Mouse (Mus musculus) heart, adult 2 months (tissue): ENCODE results near the gene Rufy2. TPM values are rescaled to one million over a fixed set of nuclear protein-coding genes. Genes with fewer than 3 reads are reported as not detected.

ENCODE experiments used
- DNase-seq, 2 experiments: peaks; one replicate each; pipeline ENCODE4 v3.0.0; 2021
- H3K27ac ChIP-seq: fragments of 200-600 bp; 2 replicates; pipeline ENCODE4 v1.8.1; 2022
- H3K27me3 ChIP-seq: fragments of 200-500 bp; 2 replicates; pipeline ENCODE4 v1.6.1; 2012; ENCODE audit warnings: mild to moderate bottlenecking, low read length, inconsistent platforms, mixed read lengths; ENCODE audit not compliant: control insufficient read depth, insufficient read depth
- H3K36me3 ChIP-seq: fragments of 200-500 bp; 2 replicates; pipeline ENCODE4 v1.6.1; 2012; ENCODE audit warnings: low read length, inconsistent platforms; ENCODE audit not compliant: control insufficient read depth, insufficient read depth
- H3K4me1 ChIP-seq: fragments of 200-500 bp; 2 replicates; pipeline ENCODE4 v1.6.1; 2011; ENCODE audit warnings: low read length; ENCODE audit not compliant: control insufficient read depth, insufficient read depth
- H3K4me3 ChIP-seq: fragments of 200-600 bp; 2 replicates; pipeline ENCODE4 v1.8.1; 2022
- H3K79me2 ChIP-seq: fragments of 200-500 bp; replicated peaks from 2 replicates; pipeline ENCODE4 v1.6.1; 2012; ENCODE audit warnings: mild to moderate bottlenecking, inconsistent platforms, low read length, moderate library complexity, mixed read lengths; ENCODE audit not compliant: control insufficient read depth, insufficient read depth
- H3K9ac ChIP-seq: fragments of 200-500 bp; 2 replicates; pipeline ENCODE4 v1.6.1; 2012; ENCODE audit warnings: low read depth, mild to moderate bottlenecking, control low read depth, inconsistent platforms, low read length, mixed read lengths
- CTCF ChIP-seq: fragments of 200-600 bp; IDR thresholded peaks from 2 replicates; pipeline ENCODE4 v1.8.1; 2022; ENCODE audit warnings: antibody characterized with exemption, mild to moderate bottlenecking, moderate library complexity
- EP300 ChIP-seq: fragments of 200-500 bp; IDR thresholded peaks from 2 replicates; pipeline ENCODE4 v1.6.1; 2011; ENCODE audit warnings: low read depth, low read length, control low read depth; ENCODE audit not compliant: insufficient read depth
- POLR2A ChIP-seq: fragments of 200-500 bp; IDR thresholded peaks from 2 replicates; pipeline ENCODE4 v1.6.1; 2011; ENCODE audit warnings: mild to moderate bottlenecking, low read depth, low read length, control low read depth; ENCODE audit not compliant: insufficient read depth
- WGBS: fragments of 180-500 bp; shearing (Covaris S2); methylation state at CpG from one replicate; pipeline ENCODE4 v1.1.7; 2018; 5-methylcytosine and 5-hydroxymethylcytosine counted together
- intact Hi-C: fragments of 180-260 bp; cut with DNase I; formaldehyde crosslinking; loops from one replicate; pipeline ENCODE4 v1.15.1; 2025
- long read RNA-seq: library from polyadenylated mRNA; stranded (forward); transcript quantifications from one replicate; pipeline ENCODE4 v2.0.0, GENCODE M21; 2021
- polyA plus RNA-seq: library from polyadenylated mRNA; depleted of rRNA; stranded (reverse); fragments of >200 nt; gene quantifications from 2 replicates; pipeline ENCODE4 v1.2.3, GENCODE M21; 2012; rRNA removed
- total RNA-seq, 2 experiments: library from RNA; stranded (reverse); gene quantifications; 2 replicates each; pipeline ENCODE4 v1.2.3; 2021

Rufy2 gene
- 1 to 10 TPM; 7.3 to 9.6 TPM for total RNA-seq
- polyA plus RNA-seq, result 2.5 and 4.4 TPM in 2 replicates
- long read RNA-seq, full-length matches to known transcripts, result 1 of 7 reads
- long read RNA-seq, partial matches to known transcripts, result 1 of 7 reads
- long read RNA-seq, other reads (novel, unspliced or antisense), result 5 of 7 reads

- H3K36me3 ChIP-seq, result no peaks in the 10 kb centered on the region
- peak within 1 kb of the TSS; percentile 92 for H3K4me3 ChIP-seq
- peak; percentile 88 to 91 for DNase-seq
- H3K79me2 ChIP-seq, result no peaks in the 10 kb centered on the region
- peak within 1 kb of the TSS; percentile 94 for H3K9ac ChIP-seq
- TF ChIP-seq POLR2A (0 out of 2 replicates have a peak, but pooled peaks have one; percentile 16), EP300 (no peak), CTCF (peak; percentile 95)
- H3K27me3 ChIP-seq, result no peaks in the 10 kb centered on the region
- peaks cover 2% of the 10 kb centered on the region for H3K4me1 ChIP-seq
- WGBS, result under 1% methylated on average over 77 of the region's 77 CpGs
- peak within 1 kb of the TSS; percentile 87 for H3K27ac ChIP-seq
- intact Hi-C loops, result loop anchor here (1.0 to 5.0 kb wide), 4 partner anchors 34 to 113 kb away; no protein-coding TSS in a partner anchor
These were observed at the start of gene Rufy2 for GRCm38 (mm10) chr10:62980039-62980954. Gene Rufy2, plus strand, starts transcription at chr10:62980223.

- TF ChIP-seq CTCF, result peak; percentile 18
- no peak for TF ChIP-seq POLR2A
- no peak for DNase-seq
- Histone ChIP-seq H3K27ac (no peak overlapping the region), H3K4me3 (no peak overlapping the region), H3K36me3 (no peaks in the 10 kb centered on the region), H3K79me2 (peaks cover 3% of the 10 kb centered on the region), H3K27me3 (peaks cover 2% of the 10 kb centered on the region; the same call in 1 of the 2 replicates), H3K9ac (no peak overlapping the region), H3K4me1 (no peaks in the 10 kb centered on the region)
- WGBS, result 98% methylated on average over 1 of the region's 1 CpGs
- intact Hi-C loops, result no loop called here
These were observed 47.6 kb upstream of the Rufy2 start for GRCm38 (mm10) chr10:62932381-62932780.

- H3K9ac ChIP-seq, result no peak overlapping the region
- no peaks in the 10 kb centered on the region; the same call in 1 of the 2 replicates for H3K36me3 ChIP-seq
- H3K79me2 ChIP-seq, result no peaks in the 10 kb centered on the region
- H3K27me3 ChIP-seq, result no peaks in the 10 kb centered on the region
- no peaks in the 10 kb centered on the region for H3K4me1 ChIP-seq
- WGBS, result 72% methylated on average over 10 of the region's 10 CpGs
- no peak for DNase-seq
- TF ChIP-seq CTCF (no peak), POLR2A (no peak), EP300 (no peak)
- no peak overlapping the region for H3K4me3 ChIP-seq
- intact Hi-C loops, result no loop called here
- H3K27ac ChIP-seq, result no peak overlapping the region
These were observed 34.9 kb upstream of the Rufy2 start for GRCm38 (mm10) chr10:62944975-62945580.

- peak; percentile 85 to 87 for DNase-seq
- Histone ChIP-seq H3K4me3 (peak within 1 kb of the TSS; percentile 86), H3K9ac (peak within 1 kb of the TSS; percentile 81), H3K27ac (peak within 1 kb of the TSS; percentile 75), H3K4me1 (no peaks in the 10 kb centered on the region), H3K27me3 (no peaks in the 10 kb centered on the region), H3K79me2 (no peaks in the 10 kb centered on the region), H3K36me3 (no peaks in the 10 kb centered on the region; the same call in 1 of the 2 replicates)
- TF ChIP-seq CTCF, result peak; percentile 66
- TF ChIP-seq EP300, result no peak
- peak; percentile 17; the same call in 1 of the 2 replicates for TF ChIP-seq POLR2A
- under 1% methylated on average over 67 of the region's 68 CpGs for WGBS
- intact Hi-C loops, result loop anchor here (1.0 kb wide), 1 partner anchor 33 kb away; the partner anchor contains the start of gene Rufy2
These were observed 33.1 kb upstream of the Rufy2 start, which contains the start of gene Dna2 for GRCm38 (mm10) chr10:62946738-62947471. Gene Dna2, plus strand, starts transcription at chr10:62947026.

- DNase-seq, result no peak
- Histone ChIP-seq H3K27me3 (no peaks in the 10 kb centered on the region), H3K4me3 (no peak overlapping the region), H3K27ac (no peak overlapping the region), H3K79me2 (no peaks in the 10 kb centered on the region), H3K9ac (no peak overlapping the region), H3K36me3 (no peaks in the 10 kb centered on the region; the same call in 1 of the 2 replicates), H3K4me1 (no peaks in the 10 kb centered on the region)
- TF ChIP-seq EP300 (no peak), CTCF (no peak), POLR2A (no peak)
- intact Hi-C loops, result no loop called here
- WGBS, result 90% methylated on average over 7 of the region's 7 CpGs
These were observed 31.5 kb upstream of the Rufy2 start for GRCm38 (mm10) chr10:62948551-62948950.
